Mouse (Mus musculus) neural tube, embryonic 10.5 days (tissue): ENCODE data around the gene Dock9.
"Not testable (repeated sequence)": the region's sequence is repeated elsewhere in the genome, so short reads cannot be mapped to it uniquely, and the experiment has no call there.

Source experiments
- DNase-seq: peaks from one replicate; pipeline ENCODE4 v3.0.0-alpha.2; 2017; ENCODE audit warnings: low spot score; ENCODE audit errors: extremely low spot score

Dock9 gene

DNA sequence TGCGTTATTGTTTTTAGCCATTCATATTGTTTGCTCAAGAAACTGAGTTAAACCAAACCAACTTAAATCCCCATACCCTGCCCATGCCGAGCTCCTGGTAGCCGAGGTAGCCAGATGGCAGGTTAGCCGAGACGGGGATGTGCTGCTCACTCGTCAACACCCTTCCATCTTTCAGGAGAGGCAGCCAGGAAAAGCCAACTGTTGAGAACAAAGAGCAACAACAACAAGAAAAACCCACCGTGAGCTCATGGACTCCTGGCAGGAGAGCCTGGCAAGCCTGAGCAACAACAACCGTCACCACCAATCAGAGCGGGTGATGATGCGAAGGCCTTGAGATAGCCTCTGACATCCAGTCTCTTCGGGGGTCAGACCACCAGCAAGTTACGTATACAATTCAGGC is 170.9 kb downstream of the Dock9 start:
- no peak for DNase-seq

DNA sequence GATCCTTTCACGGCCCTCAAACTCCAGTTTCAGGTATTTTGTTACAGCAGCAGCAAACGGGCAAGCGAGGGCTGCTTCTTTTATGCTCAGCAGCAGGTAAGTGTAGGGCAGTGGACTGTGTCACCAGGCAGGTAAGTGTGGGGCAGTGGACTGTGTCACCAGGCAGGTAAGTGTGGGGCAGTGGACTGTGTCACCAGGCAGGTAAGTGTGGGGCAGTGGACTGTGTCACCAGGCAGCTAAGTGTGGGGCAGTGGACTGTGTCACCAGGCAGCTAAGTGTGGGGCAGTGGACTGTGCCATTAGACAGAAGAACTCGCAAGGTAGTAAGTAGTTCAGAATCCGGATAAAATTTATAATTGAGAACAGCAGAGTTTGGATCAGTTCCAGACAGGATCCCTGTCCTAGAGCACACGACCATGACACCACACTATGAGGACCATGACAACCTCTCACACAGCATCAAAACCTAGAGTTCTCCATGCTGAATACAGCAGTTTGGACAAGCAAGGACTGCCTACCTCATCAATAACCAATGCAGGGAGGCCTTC is 173.6 kb downstream of the Dock9 start:
- not testable (repeated sequence) for DNase-seq

DNA sequence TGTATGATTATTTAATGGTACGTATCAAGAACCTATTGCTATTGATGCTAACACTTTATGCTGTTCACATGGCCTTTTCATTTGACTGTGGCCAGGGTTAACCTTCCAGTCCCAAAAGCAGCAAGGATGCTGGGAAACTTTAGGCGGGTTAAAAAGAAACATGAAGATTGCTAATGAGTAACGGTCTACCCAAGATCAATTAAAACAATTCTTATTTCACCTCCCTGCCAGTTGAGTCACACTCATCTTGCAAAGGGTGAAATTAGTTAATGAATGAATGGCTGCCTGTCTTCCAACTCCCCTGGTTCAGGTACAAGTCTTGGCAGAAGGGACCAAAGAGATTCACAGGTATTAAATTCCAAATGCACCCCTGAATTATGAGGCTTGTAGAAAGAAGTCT is 175.8 kb downstream of the Dock9 start:
- no peak for DNase-seq

DNA sequence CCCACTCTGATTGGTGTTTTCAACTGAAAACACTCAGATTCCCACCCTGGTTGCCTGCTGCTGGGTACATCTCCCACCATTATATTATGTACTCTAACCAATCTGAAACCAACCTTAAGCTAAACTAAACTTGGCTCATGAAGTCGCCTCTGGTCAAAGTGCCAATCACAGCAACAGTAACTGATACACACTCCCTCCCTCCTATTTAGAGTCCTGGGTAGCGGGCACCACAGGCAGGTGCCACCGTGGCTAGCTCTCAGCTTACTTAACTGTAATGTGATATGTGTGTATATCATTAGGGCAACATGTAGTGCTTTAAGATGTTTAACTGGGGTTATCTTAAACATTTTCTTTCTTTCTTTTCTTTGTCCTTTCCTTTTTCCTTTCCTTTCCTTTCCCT is 177.1 kb downstream of the Dock9 start:
- DNase-seq: no peak

DNA sequence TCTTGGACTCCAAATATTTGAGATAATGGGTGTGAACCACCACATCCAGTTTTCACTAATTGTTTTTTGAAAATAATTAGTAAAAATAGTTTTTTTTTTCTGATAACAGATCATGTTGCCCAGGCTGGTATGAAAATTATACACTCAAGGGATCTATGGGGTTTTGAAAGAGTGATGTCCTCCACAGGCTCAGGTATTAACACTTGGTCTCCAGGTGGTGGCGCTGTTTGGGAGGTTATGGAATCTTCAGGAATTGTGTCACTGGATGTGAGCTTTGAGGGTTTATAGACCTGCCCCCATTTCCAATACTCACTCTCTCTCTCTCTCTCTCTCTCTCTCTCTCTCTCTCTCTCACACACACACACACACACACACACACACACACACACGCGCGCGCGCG is 177.5 kb downstream of the Dock9 start:
- DNase-seq: no peak

DNA sequence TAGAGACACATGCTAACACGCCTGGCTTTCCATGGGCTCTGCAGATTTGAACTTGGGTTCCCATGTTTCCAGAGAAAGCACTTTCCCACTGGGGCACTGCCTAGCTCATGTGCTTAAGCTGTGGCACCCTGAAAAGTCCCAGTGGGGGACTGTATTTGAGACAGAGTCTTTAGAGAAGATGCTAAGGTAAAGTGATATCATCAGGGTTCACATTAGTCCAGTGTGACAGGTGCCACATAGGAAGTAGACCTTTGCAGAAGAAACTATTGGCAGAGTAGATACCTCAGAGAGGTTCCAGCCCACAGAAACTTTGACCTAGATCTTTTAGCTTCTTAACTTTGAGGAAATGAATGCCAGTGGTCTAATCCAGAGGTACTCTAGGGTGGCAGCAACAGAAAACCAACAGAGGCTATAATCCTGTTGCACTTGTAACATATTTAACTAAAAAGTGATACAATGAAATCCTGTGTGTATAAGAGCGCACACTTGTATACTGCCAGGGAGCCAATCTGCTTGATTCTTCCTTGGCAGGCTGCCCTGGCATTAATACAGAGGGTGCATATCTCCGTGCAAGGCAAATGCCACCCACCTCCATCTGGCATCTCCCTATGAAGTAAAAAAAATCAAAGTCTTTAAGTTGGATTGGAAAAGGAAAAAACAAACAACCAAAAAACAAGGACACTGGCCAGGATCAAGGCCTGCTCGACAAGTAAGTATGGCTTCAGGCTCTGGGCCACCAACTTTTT is 179.8 kb downstream of the Dock9 start:
- no peak for DNase-seq

DNA sequence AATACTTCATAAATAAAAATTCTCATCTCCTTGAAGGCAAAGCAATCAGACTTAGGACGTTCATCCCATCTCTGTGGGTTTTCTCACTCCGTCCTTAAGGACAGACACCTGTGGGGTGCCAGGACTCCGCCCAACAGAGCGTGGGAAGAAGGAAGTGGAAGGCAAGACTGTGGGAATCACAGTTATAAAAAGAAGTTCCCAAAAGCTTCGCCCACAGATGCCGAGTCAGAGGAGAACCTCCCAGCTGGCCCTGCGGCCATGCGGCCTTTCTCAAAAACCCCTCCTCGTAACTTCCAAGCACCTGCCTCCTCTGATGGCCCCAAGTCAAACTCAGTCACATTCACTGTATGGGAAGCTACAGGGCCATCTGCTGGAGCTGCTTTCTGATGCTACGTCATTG is 182.2 kb downstream of the Dock9 start:
- no peak for DNase-seq

DNA sequence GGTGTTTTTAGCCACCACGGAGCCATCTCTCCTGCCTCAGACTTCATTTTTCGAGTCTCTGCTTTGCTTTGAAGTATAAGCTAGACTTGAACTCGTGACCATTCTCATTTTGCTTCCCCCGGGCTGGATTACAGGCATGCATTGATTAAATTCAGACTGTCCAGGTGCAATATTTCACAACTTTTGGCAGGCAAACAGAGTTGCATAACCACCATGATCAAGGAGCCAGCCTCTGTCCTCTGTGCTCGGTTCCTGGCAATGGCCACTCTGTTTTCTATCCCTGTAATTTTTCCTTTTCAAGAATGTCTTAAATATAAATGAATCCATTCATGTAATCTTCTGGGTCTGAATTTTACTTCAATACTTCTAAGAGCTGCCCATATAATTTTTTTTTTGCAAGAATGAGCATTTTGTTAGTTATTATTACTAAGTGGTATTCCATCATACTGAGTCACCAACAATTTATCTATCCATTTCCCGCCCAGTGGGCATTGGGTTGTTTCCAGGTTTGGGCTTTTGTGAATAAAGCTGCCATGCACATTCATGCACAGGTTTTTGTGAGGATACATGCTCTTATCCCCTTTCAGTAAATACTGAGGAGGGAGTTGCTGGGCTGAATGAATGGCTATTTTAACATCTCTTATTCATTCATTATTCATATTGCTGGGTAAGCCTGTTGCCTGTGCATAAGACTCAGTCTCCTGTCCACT is 183.0 kb downstream of the Dock9 start:
- DNase-seq: no peak

DNA sequence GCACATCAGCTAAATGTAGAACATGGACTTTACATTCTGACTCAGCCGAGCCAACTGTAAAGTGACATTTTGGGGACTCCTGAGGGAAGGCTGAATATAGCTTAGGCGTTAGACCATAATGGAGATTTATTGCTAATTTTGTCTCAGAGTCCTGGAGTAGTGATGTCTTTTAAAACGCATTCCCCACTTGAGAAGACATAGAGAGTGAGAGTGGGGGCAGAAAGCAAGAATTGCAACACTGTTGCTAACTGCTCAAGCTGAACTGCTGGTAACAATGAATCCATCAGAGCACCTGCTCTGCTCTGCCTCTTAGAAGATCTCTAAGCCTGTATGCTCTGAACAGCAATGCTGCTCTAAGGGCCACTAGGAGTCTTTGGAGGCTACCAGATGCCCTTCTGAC is 184.1 kb downstream of the Dock9 start:
- no peak for DNase-seq

DNA sequence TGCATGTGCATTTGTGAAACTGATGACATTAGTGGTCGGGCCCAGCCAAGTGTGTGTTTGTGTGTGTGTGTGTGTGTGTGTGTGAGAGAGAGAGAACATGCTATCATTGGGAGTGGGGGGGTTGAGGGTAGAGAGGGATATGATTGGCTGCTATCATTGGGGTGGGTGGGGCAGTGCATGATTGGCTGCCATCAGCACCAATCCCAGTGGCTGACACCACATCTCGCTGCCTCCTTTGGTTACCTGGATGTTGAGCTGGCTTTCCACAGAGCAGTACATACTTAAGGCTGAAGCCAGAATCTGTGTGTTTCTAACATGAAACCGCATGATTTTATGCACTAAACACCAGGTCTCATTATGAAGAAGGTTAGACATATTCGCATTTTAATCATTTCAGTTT is 184.7 kb downstream of the Dock9 start:
- DNase-seq: no peak

DNA sequence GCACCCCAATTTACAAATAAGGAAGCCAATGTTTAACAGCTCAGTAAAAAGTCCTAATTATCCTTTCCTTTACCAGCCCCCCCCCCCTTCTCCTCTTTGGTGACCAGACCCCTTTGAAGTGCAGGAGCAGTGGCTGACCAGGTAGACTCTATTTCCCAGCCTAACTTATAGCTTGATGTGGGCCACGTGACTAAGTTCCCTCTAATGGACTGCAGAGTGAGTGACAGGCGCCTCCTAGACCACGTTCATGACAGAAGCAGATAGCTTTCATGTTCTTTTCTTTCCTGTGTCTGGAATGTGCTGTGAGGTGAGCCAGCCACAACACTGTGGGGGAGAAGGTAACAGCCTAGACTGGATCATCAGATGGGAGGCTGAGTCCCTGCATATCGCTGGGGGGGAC is 186.1 kb downstream of the Dock9 start:
- DNase-seq: no peak

DNA sequence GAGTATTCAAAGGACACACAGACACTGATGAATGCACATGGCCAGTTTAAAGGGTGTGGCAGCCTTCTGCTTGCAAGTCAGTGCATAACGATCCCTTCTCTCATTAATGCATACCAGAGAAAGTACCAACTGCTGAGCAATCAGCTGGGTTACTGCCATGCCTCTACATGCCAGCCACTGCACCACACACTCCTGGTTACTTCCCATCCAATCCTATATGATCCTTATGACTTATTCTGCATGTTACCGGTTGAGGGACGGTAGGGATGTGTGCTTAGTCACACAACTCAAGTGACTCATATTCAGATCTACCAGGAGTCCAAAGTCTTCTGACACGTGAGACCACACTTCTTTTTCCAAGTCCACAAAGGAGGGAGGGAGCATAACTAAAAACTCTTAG is 186.5 kb downstream of the Dock9 start:
- no peak for DNase-seq

DNA sequence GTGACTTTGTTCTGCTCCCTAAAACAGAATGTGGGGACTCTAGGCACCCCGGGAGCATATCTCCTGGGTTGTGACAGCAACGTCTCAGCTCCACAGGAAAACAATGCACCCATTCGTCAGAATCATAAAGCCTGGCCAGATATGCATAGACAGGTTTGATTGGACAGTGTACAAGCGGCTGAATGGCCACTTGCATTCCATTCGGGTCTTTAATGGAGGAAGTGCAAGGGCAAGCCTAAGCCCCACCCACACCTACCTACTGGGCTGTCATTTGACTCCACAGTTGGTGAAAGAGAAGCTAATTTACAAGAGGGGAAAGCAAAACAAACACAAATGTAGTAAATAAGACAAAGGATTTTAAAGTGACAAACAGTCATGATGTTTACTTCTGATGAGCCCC is 189.1 kb downstream of the Dock9 start:
- no peak for DNase-seq

DNA sequence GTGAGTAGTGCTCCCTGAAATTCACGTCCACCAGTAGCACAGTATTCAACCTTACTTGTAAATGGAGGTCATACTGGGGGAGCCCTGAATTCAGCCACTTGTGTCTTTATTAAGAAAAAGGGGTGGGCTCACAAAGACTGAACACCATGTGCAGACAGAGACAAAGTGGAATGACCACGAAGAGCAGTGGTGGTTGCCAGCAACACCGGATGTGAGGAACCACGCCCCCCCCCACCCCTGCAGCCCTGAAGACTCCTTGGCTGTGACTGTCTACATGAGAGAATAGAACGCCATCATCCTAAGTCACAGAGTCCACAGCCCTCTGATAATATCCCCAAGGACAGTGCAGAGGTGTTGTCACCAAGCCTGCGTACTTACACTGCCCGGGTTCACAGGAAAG is 191.2 kb downstream of the Dock9 start:
- DNase-seq: no peak

DNA sequence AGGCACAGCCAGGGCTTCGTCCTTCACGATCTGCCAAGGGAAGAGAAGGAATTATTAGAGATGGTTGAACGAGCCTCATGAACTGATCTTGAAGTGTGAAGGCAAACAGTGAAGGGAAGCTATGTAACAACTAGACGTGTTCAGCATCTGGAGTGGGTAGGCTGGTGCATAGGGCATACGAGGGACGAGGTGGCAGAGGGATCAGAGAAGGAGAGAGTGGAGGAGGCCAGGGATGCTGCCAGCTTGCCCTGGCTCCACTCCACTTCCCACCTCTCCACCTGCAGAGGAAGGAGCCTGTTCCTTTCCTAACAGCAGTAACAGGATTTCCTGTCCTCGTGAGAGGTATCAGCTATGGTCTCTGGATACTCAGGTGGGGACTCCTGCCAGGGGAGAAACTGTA is 192.4 kb downstream of the Dock9 start:
- no peak for DNase-seq

DNA sequence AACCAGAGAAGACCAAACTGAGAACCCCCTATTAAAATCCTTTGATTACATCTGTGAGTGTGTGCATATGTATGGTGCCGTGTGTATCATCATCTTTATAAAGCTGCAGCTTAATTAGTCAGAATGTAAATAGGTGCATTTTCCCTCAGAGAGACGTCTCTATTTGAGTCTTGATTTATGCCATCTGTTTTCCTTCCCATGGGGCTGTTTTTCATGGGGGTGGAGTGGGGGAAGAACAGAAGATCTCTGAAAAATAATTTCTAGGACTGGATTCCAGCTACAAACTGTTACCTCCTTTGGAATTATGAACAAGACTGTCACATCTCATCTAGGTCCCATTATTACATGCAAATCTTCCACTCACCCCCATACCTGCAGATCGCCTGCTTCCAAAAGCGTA is 193.1 kb downstream of the Dock9 start:
- DNase-seq: no peak

DNA sequence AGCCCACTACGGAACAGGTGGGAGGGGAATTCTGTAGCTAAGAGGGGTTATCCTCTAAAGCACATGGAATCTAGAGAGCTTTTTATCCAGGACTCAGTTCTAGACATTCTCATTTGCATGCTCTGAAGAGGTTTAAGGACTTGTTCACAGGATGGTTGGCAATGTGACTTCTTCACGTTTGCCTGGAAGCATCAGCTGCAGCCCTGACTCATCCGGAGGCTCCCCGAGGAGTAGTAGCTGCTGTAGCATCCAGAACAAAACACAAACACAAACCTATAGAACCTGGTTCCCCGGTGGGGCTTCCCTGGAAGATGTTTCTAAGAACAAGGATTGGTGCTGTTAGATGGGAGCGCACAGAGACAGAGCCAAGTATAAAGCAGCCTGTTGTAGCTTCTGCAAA is 195.0 kb downstream of the Dock9 start:
- no peak for DNase-seq

DNA sequence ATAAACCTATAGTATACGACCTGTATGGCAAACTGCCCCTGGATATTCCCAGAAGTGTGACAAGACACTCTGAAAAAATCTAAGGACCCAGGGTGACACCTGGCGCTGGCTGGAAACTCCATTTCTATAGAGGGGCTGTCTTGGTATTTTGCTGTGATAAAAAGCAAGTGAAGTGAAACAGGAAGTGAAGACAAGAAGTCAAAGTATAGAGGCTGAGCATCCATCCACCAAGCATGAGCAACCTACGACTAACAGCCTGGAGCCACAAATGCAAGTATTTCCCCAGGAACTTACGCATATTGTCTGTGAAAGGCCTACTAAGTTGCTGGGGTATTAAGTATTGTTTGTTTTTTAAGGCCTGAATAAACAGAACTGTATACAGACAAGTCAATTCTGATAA is 197.1 kb downstream of the Dock9 start:
- DNase-seq: no peak

DNA sequence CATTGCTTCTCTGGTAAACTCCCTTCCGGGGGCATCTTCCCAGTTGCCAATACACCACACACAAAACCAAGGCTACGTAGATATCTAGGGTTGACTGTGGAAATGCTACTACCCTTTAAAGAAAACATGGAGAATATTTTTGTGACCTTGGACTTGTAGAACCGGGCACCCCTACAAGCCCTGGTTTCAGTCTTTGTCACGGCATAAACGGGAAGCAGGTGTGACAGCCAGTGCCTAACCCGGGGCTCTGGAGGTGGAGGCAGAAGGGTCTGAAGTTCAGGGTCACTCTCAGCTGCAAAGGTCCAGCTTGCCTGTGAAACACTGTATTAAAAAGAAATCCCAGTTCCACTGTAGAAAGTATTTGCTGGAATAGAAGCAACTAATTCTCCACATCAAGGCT is 200.6 kb downstream of the Dock9 start:
- DNase-seq: no peak

DNA sequence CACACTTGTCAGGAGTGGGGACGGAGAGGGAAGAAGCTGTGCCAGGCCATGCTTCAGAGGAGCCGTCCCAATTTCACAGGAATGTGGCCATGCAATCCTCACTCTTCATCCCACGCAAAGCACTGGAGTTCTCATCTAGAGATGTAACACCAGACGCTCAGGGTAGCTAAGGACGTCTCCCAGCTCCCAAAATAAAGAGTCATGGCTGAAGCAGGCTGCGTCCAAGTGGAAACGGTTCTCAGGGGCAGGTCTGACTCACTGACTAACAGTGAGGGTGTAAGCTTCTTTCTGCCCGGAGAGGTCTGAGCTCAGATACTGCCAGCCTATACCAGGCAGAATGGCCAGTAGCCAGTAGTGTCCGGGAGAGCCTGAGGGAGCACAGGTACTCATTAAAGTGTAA is 201.0 kb downstream of the Dock9 start:
- DNase-seq: no peak

DNA sequence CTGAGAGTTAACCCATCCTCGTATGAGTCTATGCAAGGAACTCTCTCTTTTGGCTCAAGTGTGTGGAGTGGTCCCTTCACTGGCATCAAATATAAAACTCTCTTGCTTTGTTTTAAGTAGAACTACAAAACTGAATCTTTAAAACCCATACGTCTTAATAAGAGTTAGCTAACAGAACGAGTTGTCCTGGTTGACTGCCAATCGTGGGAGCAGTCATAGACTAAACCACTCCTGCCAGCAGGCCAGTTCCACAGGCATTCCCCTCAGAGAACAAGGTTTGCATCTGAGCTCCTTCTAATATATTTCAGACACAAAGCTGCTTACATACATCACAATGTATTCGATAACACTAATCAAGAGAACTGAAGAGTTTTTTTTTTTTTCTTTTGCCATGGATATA is 203.0 kb downstream of the Dock9 start:
- no peak for DNase-seq

DNA sequence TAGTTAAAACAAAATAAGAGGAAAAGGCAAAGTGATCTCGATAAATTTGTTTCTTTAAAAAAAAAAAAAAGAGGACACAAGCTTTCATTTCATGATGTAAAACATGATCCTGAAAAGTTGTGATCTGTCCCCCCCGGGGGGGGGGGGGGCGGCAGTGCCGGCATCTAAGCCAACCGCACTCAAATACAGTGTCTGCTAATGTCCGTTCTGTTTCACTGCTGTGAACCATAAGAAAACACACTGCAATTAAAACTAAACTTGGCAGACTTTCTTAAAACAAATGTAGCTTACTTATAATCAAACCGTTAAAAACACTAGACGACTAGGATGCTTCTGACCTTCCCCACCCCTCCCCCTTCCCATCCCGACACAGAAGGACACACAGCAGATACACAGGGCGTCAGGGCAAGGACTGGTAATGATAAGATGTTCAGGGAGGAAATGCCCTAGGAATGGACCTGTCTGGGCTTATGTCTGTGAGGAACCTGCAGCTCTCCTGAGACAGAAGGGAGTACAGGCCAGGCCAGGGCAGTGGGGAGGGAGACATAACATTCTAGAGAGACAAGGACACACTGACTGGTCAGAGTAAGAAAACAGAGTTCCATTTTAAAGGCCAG is 204.2 kb downstream of the Dock9 start:
- DNase-seq: no peak

DNA sequence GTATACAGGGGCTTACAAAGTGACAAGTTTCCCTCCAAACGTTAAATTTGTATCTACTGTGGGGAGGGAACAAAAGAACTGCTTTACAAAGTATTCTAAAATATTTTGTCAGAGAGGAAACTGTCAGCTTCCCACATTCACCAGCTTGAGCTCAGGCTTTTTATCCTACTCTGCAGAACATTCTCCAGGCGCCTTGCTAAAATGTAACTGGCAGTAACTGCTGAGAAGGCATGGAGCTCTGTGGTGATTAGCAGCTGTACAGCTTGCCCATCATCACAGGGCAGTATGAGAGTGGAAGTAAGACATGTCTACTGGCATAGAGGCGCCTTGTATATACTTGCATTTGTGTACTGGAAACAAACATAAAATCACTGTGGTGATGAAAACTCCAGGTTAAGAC is 204.7 kb downstream of the Dock9 start:
- DNase-seq: no peak
